Mouse (Mus musculus) CH12.LX (cell line): ENCODE measurements around the gene Mks1. TPM values are rescaled to one million over a fixed set of nuclear protein-coding genes. Genes with fewer than 3 reads are reported as not detected.

Experiments used
- DNase-seq: peaks from one replicate; pipeline ENCODE4 v3.0.0-alpha.2; 2013; ENCODE audit errors: extremely low read depth
- H3K27ac ChIP-seq: 2 replicates; pipeline ENCODE4 v1.5.1; 2012; ENCODE audit warnings: low read depth, mild to moderate bottlenecking, control low read depth, moderate library complexity; ENCODE audit not compliant: insufficient read depth
- H3K27me3 ChIP-seq: replicated peaks from 2 replicates; pipeline ENCODE3; 2012; ENCODE audit warnings: inconsistent platforms
- H3K36me3 ChIP-seq, 2 experiments: replicated peaks in 1 of 2; 2 replicates each; pipeline versions ENCODE3 to v1.6.1; 2012; ENCODE audit warnings: inconsistent platforms in 1 of 2, low read length in 1 of 2, mild to moderate bottlenecking in 1 of 2, mixed read lengths in 1 of 2, moderate library complexity in 1 of 2; ENCODE audit not compliant: control insufficient read depth in 1 of 2, insufficient read depth in 1 of 2
- H3K4me1 ChIP-seq, 2 experiments: 2 replicates each; pipeline ENCODE4 v1.6.1; 2012; ENCODE audit warnings: inconsistent platforms in 1 of 2, moderate library complexity in 1 of 2; ENCODE audit not compliant: insufficient read depth in 2 of 2, control insufficient read depth in 1 of 2
- H3K4me2 ChIP-seq: 2 replicates; pipeline ENCODE4 v1.6.1; 2012; ENCODE audit warnings: low read depth, mild to moderate bottlenecking, control low read depth; ENCODE audit not compliant: poor library complexity, insufficient read depth, severe bottlenecking
- H3K4me3 ChIP-seq, 3 experiments: fragments of 150-350 bp in 1 of 3; sonication (generic) in 1 of 3; replicated peaks in 1 of 3; 2 replicates each; pipeline versions ENCODE3 to v1.5.1; 2011 to 2012; ENCODE audit warnings: low read depth in 2 of 3, low read length in 2 of 3, mild to moderate bottlenecking in 2 of 3, moderate library complexity in 2 of 3, control low read depth in 1 of 3, improper control_type of control experiment in 1 of 3, inconsistent platforms in 1 of 3, mixed read lengths in 1 of 3; ENCODE audit not compliant: poor library complexity in 1 of 3
- H3K79me2 ChIP-seq: replicated peaks from 2 replicates; pipeline ENCODE4 v1.6.1; 2012; ENCODE audit warnings: mild to moderate bottlenecking, moderate library complexity; ENCODE audit not compliant: control insufficient read depth, poor library complexity, insufficient read depth, severe bottlenecking; ENCODE audit errors: extremely low read depth
- H3K9ac ChIP-seq: 2 replicates; pipeline ENCODE4 v1.6.1; 2012; ENCODE audit warnings: low read depth, mild to moderate bottlenecking, control low read depth, moderate library complexity; ENCODE audit not compliant: insufficient read depth
- H3K9me3 ChIP-seq: replicated peaks from 2 replicates; pipeline ENCODE3; 2012; ENCODE audit warnings: low read length, inconsistent platforms, mixed read lengths
- BHLHE40 ChIP-seq: IDR thresholded peaks from 2 replicates; pipeline ENCODE4 v1.6.1; 2011; ENCODE audit warnings: mild to moderate bottlenecking, low read depth, low read length, improper control_type of control experiment
- CHD1 ChIP-seq: IDR thresholded peaks from 2 replicates; pipeline ENCODE4 v1.6.1; 2012; ENCODE audit warnings: low read depth, low read length, improper control_type of control experiment, inconsistent platforms
- E2F4 ChIP-seq: IDR thresholded peaks from 2 replicates; pipeline ENCODE4 v1.6.1; 2011; ENCODE audit warnings: low read depth, low read length, improper control_type of control experiment; ENCODE audit not compliant: insufficient replicate concordance
- EP300 ChIP-seq: IDR thresholded peaks from 2 replicates; pipeline ENCODE4 v1.6.1; 2011; ENCODE audit warnings: low read length, improper control_type of control experiment
- ETS1 ChIP-seq: conservative IDR thresholded peaks from 2 replicates; pipeline ENCODE4 v1.6.1; 2012; ENCODE audit warnings: low read depth, mild to moderate bottlenecking, inconsistent platforms, low read length, improper control_type of control experiment, moderate library complexity
- GABPA ChIP-seq: IDR thresholded peaks from 2 replicates; pipeline ENCODE4 v1.6.1; 2012; ENCODE audit warnings: low read depth, low read length, improper control_type of control experiment, inconsistent platforms; ENCODE audit not compliant: insufficient replicate concordance
- IRF4 ChIP-seq: IDR thresholded peaks from 2 replicates; pipeline ENCODE4 v1.6.1; 2014; ENCODE audit warnings: low read depth, mild to moderate bottlenecking, inconsistent platforms, low read length, improper control_type of control experiment
- KAT2A ChIP-seq: IDR thresholded peaks from 2 replicates; pipeline ENCODE4 v1.6.1; 2012; ENCODE audit warnings: low read length, improper control_type of control experiment, inconsistent platforms; ENCODE audit not compliant: insufficient replicate concordance
- MAFK ChIP-seq: IDR thresholded peaks from 2 replicates; pipeline ENCODE4 v1.6.1; 2011; ENCODE audit warnings: low read length, improper control_type of control experiment; ENCODE audit not compliant: insufficient replicate concordance
- MAZ ChIP-seq: IDR thresholded peaks from 2 replicates; pipeline ENCODE4 v1.6.1; 2012; ENCODE audit warnings: low read depth, mild to moderate bottlenecking, inconsistent platforms, low read length, improper control_type of control experiment, moderate library complexity
- NELFE ChIP-seq: IDR thresholded peaks from 2 replicates; pipeline ENCODE4 v1.6.1; 2011; ENCODE audit warnings: low read depth, low read length, improper control_type of control experiment
- PAX5 ChIP-seq: IDR thresholded peaks from 2 replicates; pipeline ENCODE4 v1.6.1; 2012; ENCODE audit warnings: low read length, inconsistent platforms, mixed read lengths
- RAD21 ChIP-seq: IDR thresholded peaks from 2 replicates; pipeline ENCODE4 v1.6.1; 2011; ENCODE audit warnings: low read depth, mild to moderate bottlenecking, low read length, improper control_type of control experiment, moderate library complexity
- TBP ChIP-seq: conservative IDR thresholded peaks from 2 replicates; pipeline ENCODE4 v1.6.1; 2011; ENCODE audit warnings: low read depth, low read length, improper control_type of control experiment
- TCF12 ChIP-seq: IDR thresholded peaks from 2 replicates; pipeline ENCODE4 v1.6.1; 2014; ENCODE audit warnings: low read depth, mild to moderate bottlenecking, inconsistent platforms, low read length, improper control_type of control experiment
- ZC3H11A ChIP-seq: IDR thresholded peaks from 2 replicates; pipeline ENCODE4 v1.6.1; 2012; ENCODE audit warnings: low read depth, mild to moderate bottlenecking, inconsistent platforms, low read length, improper control_type of control experiment
- ZMIZ1 ChIP-seq: IDR thresholded peaks from 2 replicates; pipeline ENCODE4 v1.6.1; 2012; ENCODE audit warnings: low read depth, mild to moderate bottlenecking, inconsistent platforms, low read length, improper control_type of control experiment
- dilution Hi-C: fragments of 300-500 bp; cut with MboI; formaldehyde crosslinking; loops from 2 replicates; pipeline ENCODE4 v1.14.3; 2020; ENCODE audit warnings: low sequenced_read_pairs; ENCODE audit not compliant: extremely low pct_unique_long_range_greater_than_20kb, extremely low pct_ligation_motif_present
- in situ Hi-C: fragments of 300-500 bp; cut with MboI; formaldehyde crosslinking; loops from 3 replicates; pipeline ENCODE4 v1.14.3; 2019; ENCODE audit warnings: low sequenced_read_pairs, low pct_ligation_motif_present, low pct_unique_long_range_greater_than_20kb, mixed read lengths
- polyA plus RNA-seq: library from polyadenylated mRNA; unstranded; fragments of >175 nt; gene quantifications from 2 replicates; pipeline ENCODE4 v1.2.1, GENCODE M21; 2012; ENCODE audit warnings: low read depth; ENCODE audit not compliant: insufficient read length
- total RNA-seq, 2 experiments: library from RNA; depleted of rRNA; stranded (reverse); fragments of 300-350 nt in 1 of 2; fragments of >200 nt in 1 of 2; gene quantifications; 2 replicates each; pipeline ENCODE4 v1.2.3; 2012 to 2014

Gene Mks1
- total and polyA plus RNA-seq, 3 experiments = 20.4 to 26.3 (median 24.4) TPM

GRCm38 (mm10) chr11:87853597-87853954, 561 bp downstream of the Mks1 start (continued):
- TF ChIP-seq MAFK = no peak
- no peak for TF ChIP-seq ZMIZ1
- no peak for TF ChIP-seq RAD21
- no peak for TF ChIP-seq IRF4
- TF ChIP-seq MAZ = 0 out of 2 replicates have a peak, but pooled peaks have one; percentile 17
- TF ChIP-seq KAT2A = no peak

GRCm38 (mm10) chr11:87854550-87854949, 1.5 kb downstream of the Mks1 start:
- H3K4me1 ChIP-seq = peaks cover 4 to 31% of the 10 kb centered on the region in 2 experiments; a peak in 3 of 4 replicates
- H3K36me3 ChIP-seq = peaks cover 32 to 49% of the 10 kb centered on the region in 2 experiments
- dilution Hi-C loops = no loop called here
- peak overlapping the region; percentile 66 for H3K4me2 ChIP-seq
- no peak overlapping the region for H3K27ac ChIP-seq
- peak; percentile 85 for DNase-seq
- H3K9me3 ChIP-seq = no peaks in the 10 kb centered on the region
- no peak overlapping the region for H3K9ac ChIP-seq
- H3K27me3 ChIP-seq = no peaks in the 10 kb centered on the region
- no peaks in the 10 kb centered on the region for H3K79me2 ChIP-seq
- no peak for TF ChIP-seq E2F4
- no peak for TF ChIP-seq ZC3H11A
- TF ChIP-seq TCF12 = no peak; the same call in 1 of the 2 replicates
- TF ChIP-seq BHLHE40 = peak; percentile 78
- peak; percentile 49 for TF ChIP-seq ETS1
- no peak for TF ChIP-seq GABPA
- peak; percentile 42; the same call in 1 of the 2 replicates for TF ChIP-seq EP300
- TF ChIP-seq CHD1 = no peak
- peak; percentile 54; the same call in 1 of the 2 replicates for TF ChIP-seq MAFK
- in situ Hi-C loops = no loop called here
- H3K4me3 ChIP-seq = no peak overlapping the region

- peaks cover 4 to 34% of the 10 kb centered on the region in 2 experiments; a peak in 3 of 4 replicates for H3K4me1 ChIP-seq
- no peak overlapping the region for H3K9ac ChIP-seq
- no peaks in the 10 kb centered on the region for H3K9me3 ChIP-seq
- H3K27me3 ChIP-seq = no peaks in the 10 kb centered on the region
- dilution Hi-C loops = no loop called here
- H3K27ac ChIP-seq = no peak overlapping the region
- no peak for TF ChIP-seq MAZ
- no peak for TF ChIP-seq ZMIZ1
- no peak for TF ChIP-seq NELFE
- TF ChIP-seq TBP = no peak
- TF ChIP-seq PAX5 = no peak
- no peak for DNase-seq
- no peak overlapping the region for H3K4me3 ChIP-seq
- peaks cover 68 to 94% of the 10 kb centered on the region in 2 experiments for H3K36me3 ChIP-seq
- H3K4me2 ChIP-seq = no peak overlapping the region
- in situ Hi-C loops = no loop called here
- H3K79me2 ChIP-seq = no peaks in the 10 kb centered on the region
Measured at GRCm38 (mm10) chr11:87859273-87859672, 6.3 kb downstream of the Mks1 start.
